Mouse (Mus musculus) liver, embryonic 15.5 days (tissue): ENCODE data around the gene Deup1. TPM values are rescaled to one million over a fixed set of nuclear protein-coding genes. Genes with fewer than 3 reads are reported as not detected.

ENCODE experiments used
- ATAC-seq: fragments of 200-750 bp; cut with Nextera tagmentation; 2 replicates; pipeline ENCODE4 v1.8.0; 2017; ENCODE audit warnings: moderate number of reproducible peaks, mild to moderate bottlenecking, moderate library complexity; ENCODE audit not compliant: insufficient read depth
- H3K27ac ChIP-seq: fragments of 300-500 bp; sonication (generic); replicated peaks from 2 replicates; pipeline ENCODE4 v1.5.1; 2015; ENCODE audit warnings: mild to moderate bottlenecking, inconsistent platforms
- H3K27me3 ChIP-seq: fragments of 300-500 bp; sonication (generic); 2 replicates; pipeline ENCODE4 v1.6.1; 2015; ENCODE audit warnings: mild to moderate bottlenecking, inconsistent platforms
- H3K36me3 ChIP-seq: fragments of 300-500 bp; sonication (generic); replicated peaks from 2 replicates; pipeline ENCODE4 v1.6.1; 2015; ENCODE audit warnings: moderate library complexity, mild to moderate bottlenecking, inconsistent platforms
- H3K4me1 ChIP-seq: fragments of 300-500 bp; sonication (generic); replicated peaks from 2 replicates; pipeline ENCODE4 v1.6.1; 2015; ENCODE audit warnings: inconsistent platforms
- H3K4me2 ChIP-seq: fragments of 300-500 bp; sonication (generic); 2 replicates; pipeline ENCODE4 v1.6.1; 2015; ENCODE audit warnings: moderate library complexity, mild to moderate bottlenecking, inconsistent platforms
- H3K4me3 ChIP-seq: fragments of 300-500 bp; sonication (generic); replicated peaks from 2 replicates; pipeline ENCODE4 v1.5.1; 2015; ENCODE audit warnings: mild to moderate bottlenecking, inconsistent platforms
- H3K9ac ChIP-seq: fragments of 300-500 bp; sonication (generic); 2 replicates; pipeline ENCODE4 v1.6.1; 2015; ENCODE audit warnings: moderate library complexity, mild to moderate bottlenecking, inconsistent platforms
- H3K9me3 ChIP-seq: fragments of 300-500 bp; sonication (generic); replicated peaks from 2 replicates; pipeline ENCODE4 v1.6.1; 2016; ENCODE audit warnings: inconsistent platforms
- WGBS: fragments of 180-500 bp; shearing (Covaris S2); methylation state at CpG from one replicate; pipeline ENCODE4 v1.1.7; 2015; ENCODE audit warnings: mixed read lengths; ENCODE audit not compliant: insufficient replicate concordance; 5-methylcytosine and 5-hydroxymethylcytosine counted together
- polyA plus RNA-seq: library from polyadenylated mRNA; unstranded; fragments of >200 nt; fragmentation: Nextera tagmentation; extraction: Ambion mirVana; gene quantifications from 2 replicates; pipeline ENCODE4 v1.2.1, GENCODE M21; 2015

Gene Deup1
- polyA plus RNA-seq, 1 experiment from 2014 or later = 0.14 TPM

GRCm38 (mm10) chr9:15619020-15619590 lies 8.6 kb downstream of the Deup1 start:
- Histone ChIP-seq H3K27me3 (no peaks in the 10 kb centered on the region), H3K36me3 (no peaks in the 10 kb centered on the region), H3K4me2 (no peak overlapping the region), H3K27ac (no peak overlapping the region), H3K4me3 (no peak overlapping the region), H3K4me1 (no peaks in the 10 kb centered on the region), H3K9me3 (no peaks in the 10 kb centered on the region), H3K9ac (no peak overlapping the region)
- WGBS = 59% methylated on average over 10 of the region's 10 CpGs
- no peak for ATAC-seq

DNA sequence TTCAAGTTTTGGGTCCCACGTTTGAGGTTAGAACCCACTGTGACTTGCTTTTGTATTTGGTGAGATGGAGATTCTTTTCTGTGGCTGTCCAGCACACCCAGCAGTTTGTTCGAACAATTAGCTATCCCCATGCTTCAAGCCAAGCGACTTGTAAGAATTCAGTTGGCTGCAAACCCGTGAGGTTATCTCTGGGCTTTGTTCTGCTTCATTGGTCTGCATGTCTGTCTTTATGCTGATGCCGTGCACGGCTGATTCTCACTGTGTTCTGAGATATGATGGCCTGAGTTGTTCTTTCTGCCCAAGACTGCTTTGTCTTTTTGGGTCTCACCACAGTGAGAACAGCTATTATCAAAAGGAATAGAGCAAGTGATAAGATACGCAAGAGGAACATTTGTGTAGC lies 10.7 kb downstream of the Deup1 start:
- Histone ChIP-seq H3K36me3 (no peaks in the 10 kb centered on the region), H3K27ac (no peak overlapping the region), H3K27me3 (no peaks in the 10 kb centered on the region), H3K4me1 (no peaks in the 10 kb centered on the region), H3K4me3 (no peak overlapping the region), H3K9ac (no peak overlapping the region), H3K9me3 (no peaks in the 10 kb centered on the region), H3K4me2 (no peak overlapping the region)
- 62% methylated on average over 7 of the region's 7 CpGs for WGBS
- ATAC-seq = no peak

GRCm38 (mm10) chr9:15616471-15616870 lies 11.3 kb downstream of the Deup1 start:
- WGBS = 58% methylated on average over 6 of the region's 6 CpGs

GRCm38 (mm10) chr9:15609280-15609930 lies 18.3 kb downstream of the Deup1 start:
- no peak overlapping the region for H3K4me2 ChIP-seq
- H3K9ac ChIP-seq = no peak overlapping the region
- no peaks in the 10 kb centered on the region for H3K27me3 ChIP-seq
- no peaks in the 10 kb centered on the region for H3K4me1 ChIP-seq
- no peak overlapping the region for H3K4me3 ChIP-seq
- no peaks in the 10 kb centered on the region for H3K36me3 ChIP-seq
- H3K9me3 ChIP-seq = no peaks in the 10 kb centered on the region
- ATAC-seq = no peak
- no peak overlapping the region for H3K27ac ChIP-seq
- 77% methylated on average over 5 of the region's 5 CpGs for WGBS

More at GRCm38 (mm10) chr9:15616471-15616870, 11.3 kb downstream of the Deup1 start:
- no peak overlapping the region for H3K9ac ChIP-seq
- H3K4me2 ChIP-seq = no peak overlapping the region
- H3K27ac ChIP-seq = no peak overlapping the region
- no peaks in the 10 kb centered on the region for H3K36me3 ChIP-seq
- H3K27me3 ChIP-seq = no peaks in the 10 kb centered on the region
- no peaks in the 10 kb centered on the region for H3K9me3 ChIP-seq
- H3K4me1 ChIP-seq = no peaks in the 10 kb centered on the region
- ATAC-seq = no peak
- no peak overlapping the region for H3K4me3 ChIP-seq

GRCm38 (mm10) chr9:15607601-15608000 lies 20.1 kb downstream of the Deup1 start:
- Histone ChIP-seq H3K4me3 (no peak overlapping the region), H3K4me1 (no peaks in the 10 kb centered on the region), H3K4me2 (no peak overlapping the region), H3K27me3 (no peaks in the 10 kb centered on the region), H3K9me3 (no peaks in the 10 kb centered on the region), H3K27ac (no peak overlapping the region), H3K36me3 (no peaks in the 10 kb centered on the region), H3K9ac (no peak overlapping the region)
- 56% methylated on average over 2 of the region's 2 CpGs for WGBS
- no peak for ATAC-seq

- Histone ChIP-seq H3K4me3 (no peak overlapping the region), H3K36me3 (no peaks in the 10 kb centered on the region), H3K27me3 (no peaks in the 10 kb centered on the region), H3K27ac (no peak overlapping the region), H3K9me3 (no peaks in the 10 kb centered on the region), H3K9ac (no peak overlapping the region), H3K4me2 (no peak overlapping the region), H3K4me1 (no peaks in the 10 kb centered on the region)
- 69% methylated on average over 8 of the region's 8 CpGs for WGBS
- no peak for ATAC-seq
Measured at GRCm38 (mm10) chr9:15603156-15603555, 24.6 kb downstream of the Deup1 start.

GRCm38 (mm10) chr9:15600859-15601540 lies 26.7 kb downstream of the Deup1 start:
- H3K36me3 ChIP-seq = no peaks in the 10 kb centered on the region
- no peak overlapping the region for H3K4me3 ChIP-seq
- H3K4me2 ChIP-seq = no peak overlapping the region
- H3K9me3 ChIP-seq = no peaks in the 10 kb centered on the region
- H3K27ac ChIP-seq = no peak overlapping the region
- WGBS = 38% methylated on average over 5 of the region's 5 CpGs
- ATAC-seq = no peak
- no peak overlapping the region for H3K9ac ChIP-seq
- no peaks in the 10 kb centered on the region for H3K27me3 ChIP-seq
- H3K4me1 ChIP-seq = no peaks in the 10 kb centered on the region

DNA sequence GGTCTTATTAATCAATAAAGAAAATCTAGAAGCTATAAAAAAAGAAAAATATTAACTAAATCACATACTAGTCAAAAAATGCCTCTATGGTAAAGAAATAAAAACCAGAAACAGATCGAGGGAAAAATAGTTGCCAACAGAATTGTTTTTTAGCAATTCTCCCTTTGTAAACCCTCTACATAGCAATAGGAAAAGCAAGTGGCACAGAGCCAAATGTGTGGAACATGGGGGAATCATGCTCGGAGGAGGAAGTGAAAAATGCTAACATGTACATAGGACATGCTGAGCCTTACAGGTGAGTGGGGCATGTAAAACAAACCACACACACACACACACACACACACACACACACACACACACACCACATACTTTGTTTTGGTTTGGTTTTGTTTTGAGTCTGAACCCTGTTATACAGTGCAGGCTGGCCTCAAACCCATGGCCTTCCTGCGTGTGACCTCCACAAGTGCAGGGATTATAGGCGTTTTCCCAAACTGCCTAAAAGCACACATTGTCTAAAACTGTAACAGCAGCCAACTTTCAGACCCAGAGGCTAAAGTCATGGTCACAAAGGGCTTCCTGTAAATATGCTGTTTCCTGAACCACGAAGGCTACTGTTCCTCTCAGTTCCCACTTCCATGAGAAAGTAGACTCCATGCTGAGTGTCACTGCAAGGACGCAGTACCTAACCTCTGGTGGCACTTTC lies 27.4 kb downstream of the Deup1 start:
- Histone ChIP-seq H3K36me3 (no peaks in the 10 kb centered on the region), H3K4me2 (no peak overlapping the region), H3K4me1 (no peaks in the 10 kb centered on the region), H3K27ac (no peak overlapping the region), H3K4me3 (no peak overlapping the region), H3K9me3 (no peaks in the 10 kb centered on the region), H3K9ac (no peak overlapping the region), H3K27me3 (no peaks in the 10 kb centered on the region)
- WGBS = 31% methylated on average over 6 of the region's 6 CpGs
- no peak for ATAC-seq

DNA sequence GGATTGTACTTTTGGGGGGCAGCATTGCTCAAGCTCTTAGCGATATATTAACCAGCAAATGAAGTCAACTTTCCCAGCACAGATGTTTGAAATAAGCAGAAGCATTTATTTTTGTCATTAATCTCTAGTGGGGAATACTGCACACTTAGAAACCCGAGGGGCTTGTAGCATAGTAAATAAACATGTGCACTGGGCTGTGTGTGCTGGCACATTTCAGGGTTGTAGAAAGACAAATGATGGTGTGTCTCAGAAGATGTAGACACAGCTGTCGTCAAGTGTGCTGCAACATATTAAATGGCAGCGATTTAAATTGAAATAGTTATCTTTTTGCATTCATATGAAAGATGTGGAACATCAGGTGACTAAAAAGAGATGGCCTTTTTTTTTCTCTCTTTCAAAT lies 31.1 kb downstream of the Deup1 start:
- H3K4me3 ChIP-seq = no peak overlapping the region
- H3K9me3 ChIP-seq = no peaks in the 10 kb centered on the region
- ATAC-seq = no peak
- H3K4me2 ChIP-seq = no peak overlapping the region
- H3K36me3 ChIP-seq = no peaks in the 10 kb centered on the region
- H3K27me3 ChIP-seq = no peaks in the 10 kb centered on the region
- WGBS = 47% methylated on average over 4 of the region's 4 CpGs
- H3K9ac ChIP-seq = no peak overlapping the region
- no peaks in the 10 kb centered on the region for H3K4me1 ChIP-seq
- no peak overlapping the region for H3K27ac ChIP-seq

GRCm38 (mm10) chr9:15594148-15594547 lies 33.6 kb downstream of the Deup1 start:
- Histone ChIP-seq H3K36me3 (no peaks in the 10 kb centered on the region), H3K4me1 (no peaks in the 10 kb centered on the region), H3K9me3 (no peaks in the 10 kb centered on the region), H3K9ac (no peak overlapping the region), H3K27ac (no peak overlapping the region), H3K4me3 (no peak overlapping the region), H3K27me3 (no peaks in the 10 kb centered on the region), H3K4me2 (no peak overlapping the region)
- no peak for ATAC-seq
- WGBS = 64% methylated on average over 4 of the region's 4 CpGs

DNA sequence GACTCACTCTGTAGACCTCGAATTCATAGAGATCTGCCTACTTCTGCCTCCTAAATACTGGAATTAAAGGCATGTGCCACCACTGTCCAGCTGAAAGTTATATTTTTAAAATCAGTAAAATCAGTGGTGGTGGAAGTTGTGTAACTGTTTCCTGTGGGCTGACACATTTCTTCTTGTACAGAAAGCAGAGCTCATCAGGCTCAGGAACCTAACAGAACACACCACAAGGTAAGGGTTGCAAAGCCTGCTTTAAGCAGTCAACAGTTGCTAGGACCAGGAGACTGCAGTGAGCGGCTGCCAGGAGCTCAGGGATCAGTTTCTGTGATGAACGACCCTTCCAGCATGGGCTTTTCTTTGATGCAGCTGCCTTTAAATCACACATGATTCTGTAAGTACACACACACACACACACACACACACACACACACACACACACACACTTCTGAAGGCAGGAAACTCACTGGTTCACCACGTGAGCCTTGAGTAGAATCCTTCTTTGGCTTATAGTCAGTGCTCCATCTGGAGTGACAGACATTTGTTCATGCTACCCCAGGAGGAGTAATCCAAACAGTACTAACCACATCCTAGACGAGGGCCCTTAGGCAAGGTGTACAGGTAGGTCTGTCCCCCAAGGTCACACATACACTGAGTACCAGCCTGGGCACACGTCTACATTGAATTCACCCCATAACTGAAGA lies 40.4 kb downstream of the Deup1 start:
- H3K4me3 ChIP-seq = no peak overlapping the region
- H3K27me3 ChIP-seq = no peaks in the 10 kb centered on the region
- no peak for ATAC-seq
- 37% methylated on average over 6 of the region's 6 CpGs for WGBS
- H3K36me3 ChIP-seq = no peaks in the 10 kb centered on the region
- no peak overlapping the region for H3K27ac ChIP-seq
- H3K9ac ChIP-seq = no peak overlapping the region
- H3K4me1 ChIP-seq = no peaks in the 10 kb centered on the region
- no peak overlapping the region for H3K4me2 ChIP-seq
- H3K9me3 ChIP-seq = no peaks in the 10 kb centered on the region
